Comparison of ENCODE assay signal across 8 mouse cellular contexts in genomic region chrX:12761259-12761625, GRCm38 (mm10). TPM values are rescaled to one million over a fixed set of nuclear protein-coding genes. Genes with fewer than 3 reads are reported as not detected.
A peak's percentile ranks its signal among the peaks of the same experiment; 100 is the strongest.
DNase-seq lines count a peak whose midpoint lies in the region; ATAC-seq and TF ChIP-seq lines count a peak whose summit lies in the region.

No protein-coding gene starts in this region.

- peak overlapping the region; percentile 88 for H3K9ac ChIP-seq in heart, embryonic 15.5 days
- peak overlapping the region; percentile 66 for H3K9ac ChIP-seq in midbrain, postnatal 0 days (replicated peaks; ENCODE audit: low read length, poor library complexity, severe bottlenecking)

- peak overlapping the region; percentile 98 for H3K27ac ChIP-seq in heart, embryonic 15.5 days
- H3K27ac ChIP-seq in midbrain, postnatal 0 days (ENCODE audit: low read depth, low read length), result peak overlapping the region; percentile 91

- H3K4me1 ChIP-seq in heart, embryonic 15.5 days (replicated peaks), result no peaks in the 10 kb centered on the region; the same call in 1 of the 2 replicates
- no peaks in the 10 kb centered on the region for H3K4me1 ChIP-seq in midbrain, postnatal 0 days (ENCODE audit: insufficient read depth, low read length)

- H3K4me3 ChIP-seq in heart, embryonic 15.5 days, result peak overlapping the region; percentile 74
- H3K4me3 ChIP-seq in midbrain, postnatal 0 days (ENCODE audit: low read depth, low read length), result peak overlapping the region; percentile 57

- WGBS in heart, embryonic 15.5 days, result 5% methylated on average over 25 of the region's 25 CpGs
- 15% methylated on average over 21 of the region's 25 CpGs for WGBS in midbrain, postnatal 0 days

- H3K27me3 ChIP-seq in heart, embryonic 15.5 days, result peaks cover 13% of the 10 kb centered on the region
- no peaks in the 10 kb centered on the region for H3K27me3 ChIP-seq in midbrain, postnatal 0 days (ENCODE audit: insufficient read depth, low read length)

- ATAC-seq in heart, embryonic 15.5 days (replicated peaks; ENCODE audit: insufficient number of reproducible peaks, insufficient read depth, low FRiP score, low read depth), result peak; percentile 11
- peak; percentile 13 for ATAC-seq in CD4-positive, CD25-positive, alpha-beta regulatory T cell, adult 4 months
- ATAC-seq in inflammation-experienced regulatory T-cells, adult 6 months, result peak; percentile 17
- ATAC-seq in midbrain, postnatal 0 days (ENCODE audit: low FRiP score), result peak; percentile 36

- H3K9me3 ChIP-seq in heart, embryonic 15.5 days (replicated peaks), result no peaks in the 10 kb centered on the region
- H3K9me3 ChIP-seq in midbrain, postnatal 0 days (ENCODE audit: low read length), result no peaks in the 10 kb centered on the region

- no peak for TF ChIP-seq CTCF in midbrain, postnatal 0 days (IDR thresholded peaks at IDR 0.05)

- no peak for DNase-seq in heart, postnatal 4 days
- peak; percentile 24 for DNase-seq in embryo, embryonic 11.5 days (ENCODE audit: low read depth, low spot score)
- DNase-seq in midbrain, postnatal 0 days (ENCODE audit: low spot score), result peak; percentile 18
- DNase-seq in spleen, postnatal 36 days (ENCODE audit: low spot score in 2 of 2), result no peak
- no peak for DNase-seq in thymus, postnatal 4 days

- H3K4me2 ChIP-seq in heart, embryonic 15.5 days, result peak overlapping the region; percentile 59
- peak overlapping the region; percentile 51 for H3K4me2 ChIP-seq in midbrain, postnatal 0 days (ENCODE audit: low read depth, low read length, poor library complexity, severe bottlenecking)

- H3K36me3 ChIP-seq in heart, embryonic 15.5 days, result no peaks in the 10 kb centered on the region
- H3K36me3 ChIP-seq in midbrain, postnatal 0 days (ENCODE audit: insufficient read depth, low read length), result no peaks in the 10 kb centered on the region

RNA-seq across cellular contexts. Expression of gene Med14, which starts 0.6 kb away (rescaled TPM):
- 14.2 and 16.6 TPM in 2 replicates for polyA plus RNA-seq in heart, embryonic 15.5 days (2015; fragmentation: Nextera tagmentation; extraction: Ambion mirVana)
- 10 to 100 TPM; 50.6 to 60.7 TPM for total RNA-seq in heart, postnatal 4 days (2021)
- polyA plus RNA-seq in CD4-positive, CD25-positive, alpha-beta regulatory T cell, adult 4 months (2017; shearing (Covaris generic)), result 10 to 100 TPM in 1 of 2 experiments, 1 to 10 TPM in 1; 7.1 to 11.7 TPM
- 10 to 100 TPM; 10.8 to 11.8 (median 11.1) TPM for polyA plus RNA-seq in inflammation-experienced regulatory T-cells, adult 6 months (2017; shearing (Covaris generic))
- 24.9 and 37.5 TPM in 2 replicates for total RNA-seq in midbrain, postnatal 0 days (2014; rRNA removed)
- polyA plus RNA-seq in midbrain, postnatal 0 days (2015; fragmentation: Nextera tagmentation; extraction: Ambion mirVana), result 7.6 and 9.1 TPM in 2 replicates

Comparison
In these comparisons a context has a peak if more than half of its experiments do, and no peak if none do; other contexts are left out.
1. DNase-seq: peak in embryo, embryonic 11.5 days (single experiment) and midbrain, postnatal 0 days (single experiment); none in heart, postnatal 4 days (single experiment), spleen, postnatal 36 days (0 of 2) and thymus, postnatal 4 days (single experiment).
2. Peak in every context shown above with its lines, with median percentiles within 50 percentile points of each other: ATAC-seq.